Mouse (Mus musculus) ovary, postnatal 36 days (tissue): ENCODE measurements around the gene Smim13.
"Not testable (repeated sequence)": the region's sequence is repeated elsewhere in the genome, so short reads cannot be mapped to it uniquely, and the experiment has no call there.

Source experiments
- DNase-seq: peaks from one replicate; pipeline ENCODE4 v3.0.0; 2022; ENCODE audit warnings: low spot score, mixed read lengths

The Smim13 gene

DNA sequence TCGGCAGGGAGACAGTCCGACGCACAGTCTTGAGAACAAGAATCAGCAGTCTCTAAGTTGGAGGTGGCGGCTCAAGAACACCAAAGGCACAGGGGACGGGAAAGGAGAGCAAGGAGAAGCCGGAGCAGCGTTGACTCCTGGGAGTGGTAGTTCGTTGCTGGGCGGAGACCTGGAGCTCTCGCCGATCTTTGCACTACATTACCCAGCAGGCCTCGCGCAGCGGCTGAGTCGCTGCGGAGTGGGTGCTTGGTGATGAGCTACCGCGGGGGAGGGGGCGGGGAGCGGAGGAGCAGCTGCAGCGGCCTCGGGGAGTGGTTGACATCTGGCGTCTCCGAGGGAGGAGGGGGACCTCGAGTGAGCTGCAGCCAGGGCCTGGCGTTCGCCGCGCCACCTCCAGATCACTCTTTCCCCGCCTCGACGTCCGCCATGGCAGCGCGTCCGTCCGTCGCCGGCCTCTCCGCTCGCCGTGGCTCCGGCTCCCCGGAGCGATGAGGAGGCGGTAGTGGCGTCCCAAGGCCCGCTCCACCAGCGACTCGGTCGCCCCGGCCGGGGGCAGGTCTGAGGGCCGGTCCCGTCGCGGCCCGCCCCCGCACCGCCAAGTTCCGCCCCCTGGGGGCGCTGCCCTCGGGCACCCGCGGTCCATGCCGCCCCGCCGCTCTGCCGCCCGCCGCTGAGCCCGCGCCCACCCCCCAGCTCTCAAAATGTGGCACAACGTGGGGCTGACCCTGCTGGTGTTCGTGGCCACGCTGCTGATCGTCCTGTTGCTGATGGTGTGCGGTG lies at the start of gene Smim13:
TSS of gene Smim13 (plus strand) at position 307 of the 780 bp plus-strand sequence.
- peak; percentile 93 for DNase-seq

DNA sequence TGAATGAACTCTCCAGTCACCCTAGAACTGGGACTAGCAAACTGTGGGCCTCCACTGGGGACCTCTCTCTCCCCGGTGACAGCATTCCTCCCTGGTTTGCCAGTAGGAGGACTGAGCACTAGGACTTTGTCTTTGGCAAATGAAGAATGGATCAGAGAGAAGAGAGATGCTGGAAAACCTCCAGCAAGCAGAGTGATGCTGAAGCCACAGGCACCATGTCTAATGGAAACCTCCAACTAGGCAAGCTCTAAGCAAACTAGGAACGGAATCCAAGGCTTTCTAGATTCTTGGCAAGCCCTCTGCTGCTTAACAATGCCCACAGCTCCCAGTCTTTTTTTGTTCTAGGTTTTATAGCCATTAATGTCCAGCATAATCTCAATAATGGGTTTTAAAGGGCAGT lies 48.8 kb upstream of the Smim13 start:
- no peak for DNase-seq

GRCm38 (mm10) chr13:41203289-41203688 lies 46.4 kb upstream of the Smim13 start:
- DNase-seq = no peak

GRCm38 (mm10) chr13:41203691-41204090 lies 46.0 kb upstream of the Smim13 start:
- DNase-seq = no peak

DNA sequence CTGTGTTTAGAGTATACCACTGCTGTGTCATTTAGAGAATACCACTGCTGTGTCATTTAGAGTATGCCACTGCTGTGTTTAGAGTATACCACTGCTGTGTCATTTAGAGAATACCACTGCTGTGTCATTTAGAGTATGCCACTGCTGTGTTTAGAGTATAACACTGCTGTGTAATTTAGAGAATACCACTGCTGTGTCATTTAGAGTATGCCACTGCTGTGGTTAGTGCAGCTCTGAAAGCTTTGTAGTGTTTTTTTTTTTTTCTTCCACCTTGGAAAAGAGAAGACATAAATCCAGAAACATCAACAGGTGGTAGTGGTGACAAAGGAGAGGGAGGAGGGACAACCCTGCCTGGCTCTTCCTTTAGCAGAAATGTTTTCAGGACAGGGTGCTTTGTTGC lies 44.1 kb upstream of the Smim13 start:
- not testable (repeated sequence) for DNase-seq

DNA sequence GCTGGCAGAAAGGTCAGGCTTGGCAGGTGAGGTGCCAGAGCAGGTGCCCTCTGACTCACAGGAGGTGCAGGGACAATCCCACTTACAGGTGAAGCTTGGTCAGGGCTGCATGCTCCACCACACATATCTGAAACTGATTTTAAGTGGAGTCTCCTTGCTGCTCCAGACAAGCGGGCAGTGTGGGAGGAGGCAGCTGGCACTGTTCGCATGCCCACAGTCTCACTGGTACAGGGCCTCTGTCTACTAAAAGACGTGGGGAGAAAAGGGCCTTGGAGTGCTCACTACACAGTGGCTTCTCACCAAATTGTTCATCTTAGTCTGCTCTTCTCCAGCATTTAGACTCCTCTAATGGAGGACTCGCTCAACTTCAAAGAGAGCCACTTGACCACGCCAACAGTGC lies 43.4 kb upstream of the Smim13 start:
- DNase-seq = peak; percentile 17

- DNase-seq = no peak
Measured at GRCm38 (mm10) chr13:41211276-41211675, 38.4 kb upstream of the Smim13 start.

- no peak for DNase-seq
Measured at GRCm38 (mm10) chr13:41212558-41213322, 36.9 kb upstream of the Smim13 start.

GRCm38 (mm10) chr13:41215669-41216068 lies 34.0 kb upstream of the Smim13 start:
- no peak for DNase-seq

DNA sequence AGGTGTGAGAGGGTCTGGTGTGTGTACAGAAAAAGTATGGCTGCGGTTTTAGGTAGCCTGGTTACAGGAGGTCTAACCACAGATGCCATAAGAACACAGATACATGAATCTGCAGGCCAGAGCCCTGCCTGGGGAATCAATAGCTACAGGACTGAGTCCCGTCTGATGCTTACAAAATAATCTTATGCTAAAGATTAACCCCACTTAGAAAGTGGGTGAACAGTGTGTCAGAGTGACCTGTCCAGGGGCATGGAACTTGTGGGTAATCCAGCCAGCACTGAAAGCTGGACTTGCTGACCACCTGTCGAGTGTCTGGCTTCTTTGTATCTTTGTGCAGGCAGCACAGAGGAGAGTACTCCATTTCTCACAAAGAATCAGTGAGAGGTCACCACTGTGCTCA lies 33.4 kb upstream of the Smim13 start:
- DNase-seq = no peak

DNA sequence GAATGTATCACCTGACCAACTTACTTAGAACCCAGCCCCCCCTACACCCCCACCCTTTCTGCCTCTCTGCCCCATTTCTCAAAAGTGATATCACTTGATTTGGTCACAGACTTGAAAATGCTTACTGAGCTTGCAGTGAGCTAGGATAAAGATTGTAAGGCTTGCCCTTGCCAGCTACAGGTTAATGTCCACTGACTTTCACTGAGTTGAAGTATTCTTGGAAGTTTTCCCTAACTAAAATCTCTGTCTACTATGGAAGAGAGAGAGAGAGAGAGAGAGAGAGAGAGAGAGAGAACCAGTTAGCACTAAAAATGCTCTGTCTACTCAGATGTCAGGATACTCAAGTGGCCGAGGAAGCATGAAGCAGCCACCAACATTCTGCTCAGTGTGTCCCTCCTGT lies 30.6 kb upstream of the Smim13 start:
- DNase-seq = no peak

GRCm38 (mm10) chr13:41219687-41220303 lies 29.8 kb upstream of the Smim13 start:
- DNase-seq = no peak

DNA sequence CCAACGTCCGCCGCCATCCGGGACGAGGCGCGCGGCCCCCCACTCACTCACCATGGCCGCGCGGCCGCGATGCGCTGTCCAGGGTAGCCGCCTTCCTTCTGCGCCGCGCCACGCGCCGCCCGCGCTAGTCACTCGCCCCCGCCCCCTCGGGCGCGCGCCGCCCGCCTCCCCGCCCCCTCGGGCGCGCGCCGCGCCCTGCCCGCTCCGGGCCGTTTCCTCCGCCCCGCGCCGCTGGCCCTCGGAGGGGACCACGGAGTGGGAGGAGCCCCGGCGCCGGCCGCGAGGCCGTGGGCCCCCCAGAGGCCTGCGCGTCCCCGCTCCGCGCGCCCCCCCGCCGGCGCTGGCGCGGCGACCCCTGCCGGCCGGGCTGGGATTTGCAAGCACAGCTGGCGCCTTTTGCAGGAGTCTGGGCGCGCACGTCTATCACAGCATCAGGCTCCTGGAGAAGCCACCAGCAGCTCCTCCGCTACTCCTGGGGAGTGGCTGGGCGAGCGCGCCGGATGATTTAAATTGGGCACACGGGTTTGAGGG lies 29.3 kb upstream of the Smim13 start, which contains the start of gene Elovl2:
TSS of gene Elovl2 (minus strand) at position 102 of the 531 bp plus-strand sequence.
- peak; percentile 83 for DNase-seq

GRCm38 (mm10) chr13:41226513-41226912 lies 23.1 kb upstream of the Smim13 start:
- DNase-seq = no peak

DNA sequence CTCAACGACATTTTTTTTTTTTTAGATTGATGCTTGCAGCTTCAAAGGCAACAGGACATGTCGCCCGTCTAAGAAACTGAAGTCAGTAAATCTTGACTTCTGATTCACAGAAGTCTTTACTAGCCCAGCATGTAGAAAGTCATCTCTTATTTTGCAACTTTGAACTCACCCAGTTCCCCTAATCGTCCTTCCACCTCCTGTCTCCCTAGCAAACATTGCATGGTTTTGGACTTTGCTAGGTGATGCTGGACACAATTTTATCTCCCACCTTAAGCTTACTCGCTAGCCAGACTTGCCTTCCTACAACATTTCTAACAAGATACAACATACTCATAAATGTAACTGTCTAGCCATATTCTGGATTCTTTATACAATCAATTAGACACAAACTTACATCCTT lies 21.6 kb upstream of the Smim13 start:
- no peak for DNase-seq

DNA sequence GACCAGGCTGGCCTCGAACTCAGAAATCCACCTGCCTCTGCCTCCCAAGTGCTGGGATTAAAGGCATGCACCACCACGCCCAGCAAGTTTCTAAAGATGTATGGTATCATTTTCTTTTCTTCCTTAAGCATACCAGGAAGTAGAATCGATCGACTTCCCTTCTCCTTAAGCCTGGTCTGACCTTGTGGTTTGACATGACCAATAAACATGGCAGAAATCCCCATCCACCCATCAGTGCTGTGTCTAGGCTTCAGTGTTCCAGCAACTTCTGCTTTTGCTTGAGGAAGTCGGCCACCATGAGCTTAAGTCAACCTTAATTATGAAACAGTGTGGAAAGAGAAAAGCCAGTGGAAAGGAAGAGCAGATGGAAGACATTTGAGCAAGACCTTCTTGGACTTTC lies 19.4 kb upstream of the Smim13 start:
- DNase-seq = no peak

DNA sequence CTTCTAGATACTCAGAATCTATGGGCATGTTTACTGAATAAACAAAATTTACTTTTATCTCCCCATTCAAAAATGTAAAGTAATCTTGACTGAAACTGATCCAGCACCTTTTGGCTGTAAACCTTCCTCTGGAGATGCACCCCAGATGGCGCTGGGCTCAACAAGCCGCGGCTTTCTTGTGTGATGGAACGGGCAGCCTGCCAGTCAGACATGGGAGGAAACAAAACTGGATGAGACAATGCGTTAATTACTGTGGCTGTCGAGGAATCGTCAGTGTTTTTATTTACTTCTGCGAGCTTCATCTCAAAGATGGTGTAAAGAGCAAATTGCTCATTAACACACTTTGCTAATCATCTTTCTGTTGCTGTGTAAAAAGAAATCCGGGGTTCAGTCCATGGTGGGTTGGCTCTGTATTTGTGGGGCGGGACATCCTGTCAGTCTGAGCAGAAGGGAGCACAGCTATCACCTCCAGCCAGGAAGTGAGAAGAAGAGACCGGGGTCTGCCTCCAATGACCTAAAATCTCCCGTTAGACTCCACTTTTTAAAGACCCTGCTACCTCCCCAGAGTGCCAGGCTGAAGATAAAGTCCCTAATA lies 18.2 kb upstream of the Smim13 start:
- DNase-seq = no peak

GRCm38 (mm10) chr13:41232209-41232608 lies 17.4 kb upstream of the Smim13 start:
- no peak for DNase-seq

GRCm38 (mm10) chr13:41233241-41233640 lies 16.4 kb upstream of the Smim13 start:
- DNase-seq = no peak

DNA sequence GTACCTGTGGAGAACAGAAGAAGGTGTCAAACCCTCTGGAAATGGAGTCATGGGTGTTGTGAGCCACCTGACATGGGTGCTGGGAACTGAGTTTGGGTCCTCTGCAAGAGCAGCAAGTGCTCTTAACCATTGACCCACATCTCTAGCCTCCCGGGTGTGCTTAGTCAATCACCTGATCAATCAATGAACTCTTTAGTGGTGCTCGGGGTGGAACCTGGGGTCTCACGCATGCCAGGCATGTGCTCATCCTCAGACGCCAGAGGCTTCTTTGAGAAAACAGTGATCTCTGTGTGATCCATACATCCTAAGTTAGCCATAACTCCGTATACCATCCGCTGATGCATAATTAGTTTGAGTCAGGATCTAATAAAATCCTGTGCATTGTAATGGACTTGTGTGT lies 14.5 kb upstream of the Smim13 start:
- DNase-seq = no peak

- no peak for DNase-seq
Measured at GRCm38 (mm10) chr13:41235845-41236741, 13.6 kb upstream of the Smim13 start.
